Mouse (Mus musculus): ENCODE results near the gene Psen2. TPM values are rescaled to one million over a fixed set of nuclear protein-coding genes. Genes with fewer than 3 reads are reported as not detected.

Psen2 gene
- polyA plus RNA-seq, 1 experiment from 2014 or later, result 17.4 TPM

GRCm38 (mm10) chr1:180268249-180269031 lies 5.2 kb upstream of the Psen2 start:
- Histone ChIP-seq H3K27ac (ENCODE audit: low read length) (no peak overlapping the region), H3K4me3 (ENCODE audit: low read depth, low read length) (no peak overlapping the region), H3K9me3 (ENCODE audit: control insufficient read depth, low read depth, low read length) (no peaks in the 10 kb centered on the region), H3K27me3 (ENCODE audit: control insufficient read depth, insufficient read depth, low read length) (no peaks in the 10 kb centered on the region), H3K9ac (replicated peaks; ENCODE audit: low read depth, low read length) (no peak overlapping the region), H3K36me3 (ENCODE audit: control insufficient read depth, insufficient read depth, low read length) (no peaks in the 10 kb centered on the region), H3K4me1 (ENCODE audit: control insufficient read depth, insufficient read depth, low read length) (peaks cover 7% of the 10 kb centered on the region; the same call in 1 of the 2 replicates), H3K4me2 (replicated peaks; ENCODE audit: low read depth, low read length) (no peak overlapping the region)
- 11% methylated on average over 12 of the region's 12 CpGs for WGBS
- ATAC-seq (ENCODE audit: insufficient number of reproducible peaks, insufficient read depth, low FRiP score, low read depth), result peak; percentile 70

DNA sequence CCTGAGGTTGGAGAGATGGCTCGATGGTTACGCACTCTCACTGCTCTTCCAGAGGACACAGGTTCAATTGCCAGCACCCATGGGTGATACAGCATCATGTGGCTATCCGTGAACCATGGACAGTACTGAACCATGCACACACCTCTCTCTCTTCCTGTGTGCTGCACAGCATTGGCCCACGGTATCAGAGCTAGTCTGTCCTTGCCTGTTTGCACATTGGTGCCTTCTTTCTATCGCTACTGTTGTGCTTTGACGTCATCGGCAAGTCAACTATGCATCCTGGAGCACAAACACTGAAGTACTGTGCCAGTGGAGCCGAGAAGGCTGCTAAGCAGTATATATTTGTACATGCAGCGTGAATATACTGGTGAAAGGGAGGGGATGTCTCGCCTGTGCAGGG lies 3.9 kb upstream of the Psen2 start:
- no peak overlapping the region for H3K27ac ChIP-seq (ENCODE audit: low read length)

DNA sequence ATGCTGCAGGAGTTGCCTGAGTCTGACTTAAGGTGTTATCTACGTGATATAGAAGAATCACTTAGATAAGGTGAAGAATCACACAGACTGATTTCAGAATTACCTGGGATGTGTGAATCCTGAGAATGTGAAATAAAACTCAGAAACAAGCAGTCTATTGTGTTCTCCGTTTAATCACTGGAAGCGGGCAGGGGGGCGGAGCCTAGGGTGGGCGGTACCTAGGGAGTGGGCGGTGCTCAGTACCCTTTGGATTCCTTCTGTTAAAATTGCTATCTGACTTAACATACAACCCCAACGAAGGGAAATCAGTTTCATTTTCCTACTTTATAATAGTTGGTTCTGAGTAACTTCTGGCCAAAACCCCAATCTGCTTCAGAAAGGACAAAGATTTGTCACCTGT lies 2.2 kb upstream of the Psen2 start:
- Histone ChIP-seq H3K27ac (ENCODE audit: low read length) (no peak overlapping the region), H3K4me1 (ENCODE audit: control insufficient read depth, insufficient read depth, low read length) (peaks cover 7% of the 10 kb centered on the region; the same call in 1 of the 2 replicates), H3K9ac (replicated peaks; ENCODE audit: low read depth, low read length) (no peak overlapping the region), H3K4me3 (ENCODE audit: low read depth, low read length) (0 out of 2 replicates have a peak overlapping the region, but pooled peaks have one; percentile 1), H3K36me3 (ENCODE audit: control insufficient read depth, insufficient read depth, low read length) (no peaks in the 10 kb centered on the region), H3K27me3 (ENCODE audit: control insufficient read depth, insufficient read depth, low read length) (no peaks in the 10 kb centered on the region), H3K9me3 (ENCODE audit: control insufficient read depth, low read depth, low read length) (no peaks in the 10 kb centered on the region), H3K4me2 (replicated peaks; ENCODE audit: low read depth, low read length) (peak overlapping the region; percentile 28)
- 13% methylated on average over 7 of the region's 7 CpGs for WGBS
- ATAC-seq (ENCODE audit: insufficient number of reproducible peaks, insufficient read depth, low FRiP score, low read depth), result no peak

More for the DNA sequence above, 3.9 kb upstream of the Psen2 start:
- ATAC-seq (ENCODE audit: insufficient number of reproducible peaks, insufficient read depth, low FRiP score, low read depth), result no peak
- no peak overlapping the region for H3K4me3 ChIP-seq (ENCODE audit: low read depth, low read length)
- WGBS, result 66% methylated on average over 10 of the region's 10 CpGs
- H3K36me3 ChIP-seq (ENCODE audit: control insufficient read depth, insufficient read depth, low read length), result no peaks in the 10 kb centered on the region
- no peaks in the 10 kb centered on the region for H3K27me3 ChIP-seq (ENCODE audit: control insufficient read depth, insufficient read depth, low read length)
- no peak overlapping the region for H3K4me2 ChIP-seq (replicated peaks; ENCODE audit: low read depth, low read length)
- H3K9me3 ChIP-seq (ENCODE audit: control insufficient read depth, low read depth, low read length), result no peaks in the 10 kb centered on the region
- H3K9ac ChIP-seq (replicated peaks; ENCODE audit: low read depth, low read length), result no peak overlapping the region
- peaks cover 7% of the 10 kb centered on the region; the same call in 1 of the 2 replicates for H3K4me1 ChIP-seq (ENCODE audit: control insufficient read depth, insufficient read depth, low read length)

DNA sequence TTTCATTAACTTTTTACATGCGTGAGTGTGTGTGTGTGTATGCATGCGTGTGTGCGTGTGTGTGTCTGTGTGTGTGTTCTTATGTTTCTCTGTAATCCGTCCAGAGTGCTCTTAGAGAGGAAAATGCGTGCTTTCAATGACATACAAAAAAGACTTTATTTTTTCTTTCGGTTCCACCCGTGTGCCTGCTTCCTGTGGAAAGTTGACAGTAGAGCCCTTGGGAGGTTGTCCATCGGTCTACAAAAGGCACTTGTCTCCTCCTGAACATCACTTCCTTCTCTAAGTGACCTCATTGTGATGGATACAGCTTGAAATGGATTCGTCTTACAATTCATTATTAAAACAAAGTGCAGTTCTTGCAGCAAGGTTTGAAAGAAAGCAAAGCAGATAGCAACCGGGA lies 1.6 kb upstream of the Psen2 start:
- H3K4me1 ChIP-seq (ENCODE audit: control insufficient read depth, insufficient read depth, low read length), result peaks cover 7% of the 10 kb centered on the region; the same call in 1 of the 2 replicates
- WGBS, result 60% methylated on average over 10 of the region's 10 CpGs
- ATAC-seq (ENCODE audit: insufficient number of reproducible peaks, insufficient read depth, low FRiP score, low read depth), result no peak

GRCm38 (mm10) chr1:180264389-180264788 lies 1.2 kb upstream of the Psen2 start:
- Histone ChIP-seq H3K27me3 (ENCODE audit: control insufficient read depth, insufficient read depth, low read length) (no peaks in the 10 kb centered on the region), H3K9me3 (ENCODE audit: control insufficient read depth, low read depth, low read length) (no peaks in the 10 kb centered on the region), H3K36me3 (ENCODE audit: control insufficient read depth, insufficient read depth, low read length) (no peaks in the 10 kb centered on the region), H3K4me2 (replicated peaks; ENCODE audit: low read depth, low read length) (no peak overlapping the region), H3K9ac (replicated peaks; ENCODE audit: low read depth, low read length) (no peak overlapping the region), H3K27ac (ENCODE audit: low read length) (no peak overlapping the region), H3K4me1 (ENCODE audit: control insufficient read depth, insufficient read depth, low read length) (peaks cover 7% of the 10 kb centered on the region; the same call in 1 of the 2 replicates), H3K4me3 (ENCODE audit: low read depth, low read length) (no peak overlapping the region)
- WGBS, result 64% methylated on average over 6 of the region's 6 CpGs
- ATAC-seq (ENCODE audit: insufficient number of reproducible peaks, insufficient read depth, low FRiP score, low read depth), result no peak

More for the DNA sequence above, 1.6 kb upstream of the Psen2 start:
- H3K36me3 ChIP-seq (ENCODE audit: control insufficient read depth, insufficient read depth, low read length), result no peaks in the 10 kb centered on the region
- H3K4me2 ChIP-seq (replicated peaks; ENCODE audit: low read depth, low read length), result peak overlapping the region; percentile 28; the same call in 1 of the 2 replicates
- no peaks in the 10 kb centered on the region for H3K9me3 ChIP-seq (ENCODE audit: control insufficient read depth, low read depth, low read length)
- H3K9ac ChIP-seq (replicated peaks; ENCODE audit: low read depth, low read length), result no peak overlapping the region
- no peaks in the 10 kb centered on the region for H3K27me3 ChIP-seq (ENCODE audit: control insufficient read depth, insufficient read depth, low read length)
- H3K4me3 ChIP-seq (ENCODE audit: low read depth, low read length), result 0 out of 2 replicates have a peak overlapping the region, but pooled peaks have one; percentile 1
- no peak overlapping the region for H3K27ac ChIP-seq (ENCODE audit: low read length)

DNA sequence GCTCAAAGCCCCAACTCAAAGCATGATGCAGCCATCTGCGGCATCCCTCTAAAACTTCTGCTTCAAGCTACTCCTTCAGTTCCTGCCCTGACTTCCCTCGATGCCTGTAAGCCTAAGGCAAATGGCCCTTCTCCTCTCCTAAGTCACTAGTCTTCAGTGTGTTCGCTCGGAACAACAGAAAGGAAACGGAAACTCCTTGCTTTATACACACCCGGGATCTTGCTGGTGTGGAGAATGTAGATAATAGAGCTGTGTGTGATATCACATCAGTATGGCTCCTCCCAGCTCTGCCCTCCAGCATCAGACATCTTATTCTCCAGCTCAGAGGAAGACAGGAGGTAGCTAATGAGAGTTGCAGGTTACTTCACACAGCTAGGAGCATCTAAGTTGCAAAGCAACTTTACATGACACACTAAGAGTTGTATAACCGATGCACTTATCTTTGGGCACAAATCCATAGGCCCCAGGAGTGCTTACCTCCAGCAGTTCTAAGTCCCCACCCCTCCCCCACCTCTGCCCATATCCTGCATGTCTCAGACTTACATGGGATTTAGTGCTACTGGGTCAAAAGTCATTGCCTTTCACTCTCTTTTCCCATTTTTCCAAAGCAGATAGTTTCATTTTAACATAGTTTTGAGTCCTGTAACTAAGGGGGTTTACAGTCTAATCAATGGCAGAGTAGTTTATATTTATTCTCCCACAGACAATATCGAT lies 1.2 kb downstream of the Psen2 start:
- Histone ChIP-seq H3K27me3 (ENCODE audit: control insufficient read depth, insufficient read depth, low read length) (no peaks in the 10 kb centered on the region), H3K4me1 (ENCODE audit: control insufficient read depth, insufficient read depth, low read length) (peaks cover 7% of the 10 kb centered on the region; the same call in 1 of the 2 replicates), H3K4me2 (replicated peaks; ENCODE audit: low read depth, low read length) (no peak overlapping the region), H3K9ac (replicated peaks; ENCODE audit: low read depth, low read length) (no peak overlapping the region), H3K27ac (ENCODE audit: low read length) (no peak overlapping the region), H3K4me3 (ENCODE audit: low read depth, low read length) (no peak overlapping the region), H3K36me3 (ENCODE audit: control insufficient read depth, insufficient read depth, low read length) (no peaks in the 10 kb centered on the region), H3K9me3 (ENCODE audit: control insufficient read depth, low read depth, low read length) (no peaks in the 10 kb centered on the region)
- ATAC-seq (ENCODE audit: insufficient number of reproducible peaks, insufficient read depth, low FRiP score, low read depth), result no peak
- WGBS, result 65% methylated on average over 8 of the region's 8 CpGs

DNA sequence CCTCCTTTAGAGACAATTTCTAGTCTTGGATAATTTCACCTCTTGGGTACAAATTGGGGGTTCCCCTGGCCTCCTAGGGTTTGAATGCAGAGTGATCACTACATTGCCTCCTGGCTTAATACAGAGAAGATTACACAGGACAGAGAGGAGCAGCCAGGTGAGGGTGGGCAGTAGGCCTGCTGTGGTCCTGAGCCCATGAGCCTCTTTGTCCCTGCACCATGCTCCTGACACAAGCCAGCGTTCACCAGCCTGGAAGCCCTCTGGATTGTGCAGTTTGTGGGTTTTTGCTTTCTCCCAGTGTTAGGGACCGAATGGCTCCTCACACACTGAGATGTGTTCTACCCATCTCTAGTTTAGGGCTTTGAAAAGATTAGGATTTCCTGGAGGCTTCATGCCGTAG lies 1.8 kb downstream of the Psen2 start:
- ATAC-seq (ENCODE audit: insufficient number of reproducible peaks, insufficient read depth, low FRiP score, low read depth), result no peak
- Histone ChIP-seq H3K4me2 (replicated peaks; ENCODE audit: low read depth, low read length) (no peak overlapping the region), H3K4me3 (ENCODE audit: low read depth, low read length) (no peak overlapping the region), H3K9me3 (ENCODE audit: control insufficient read depth, low read depth, low read length) (no peaks in the 10 kb centered on the region), H3K4me1 (ENCODE audit: control insufficient read depth, insufficient read depth, low read length) (peaks cover 7% of the 10 kb centered on the region; the same call in 1 of the 2 replicates), H3K36me3 (ENCODE audit: control insufficient read depth, insufficient read depth, low read length) (no peaks in the 10 kb centered on the region), H3K27me3 (ENCODE audit: control insufficient read depth, insufficient read depth, low read length) (no peaks in the 10 kb centered on the region), H3K27ac (ENCODE audit: low read length) (no peak overlapping the region), H3K9ac (replicated peaks; ENCODE audit: low read depth, low read length) (no peak overlapping the region)
- 85% methylated on average over 3 of the region's 3 CpGs for WGBS

DNA sequence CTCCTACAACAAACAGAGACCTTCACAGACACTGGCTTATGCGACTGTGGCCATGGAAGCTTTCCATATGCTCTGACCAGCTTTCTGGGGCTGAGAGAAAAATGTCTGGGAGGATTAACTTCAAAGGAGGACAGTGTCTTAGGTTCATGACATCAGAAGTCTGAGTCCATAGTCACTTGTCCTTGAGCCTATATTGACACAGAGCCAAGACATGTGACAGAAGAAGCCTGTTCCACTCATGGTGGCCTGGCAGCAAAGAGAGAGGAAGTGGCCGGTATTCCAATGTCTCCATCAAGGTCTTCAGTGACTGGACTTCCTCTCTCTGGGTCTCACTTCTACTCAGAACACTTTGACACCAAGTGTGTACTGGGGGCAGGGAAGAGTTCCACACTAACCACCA lies 2.4 kb downstream of the Psen2 start:
- ATAC-seq (ENCODE audit: insufficient number of reproducible peaks, insufficient read depth, low FRiP score, low read depth), result no peak
- 56% methylated on average over 2 of the region's 2 CpGs for WGBS
- no peak overlapping the region for H3K4me2 ChIP-seq (replicated peaks; ENCODE audit: low read depth, low read length)

More for the DNA sequence above, 2.4 kb downstream of the Psen2 start:
- Histone ChIP-seq H3K27ac (ENCODE audit: low read length) (no peak overlapping the region), H3K4me3 (ENCODE audit: low read depth, low read length) (no peak overlapping the region), H3K4me1 (ENCODE audit: control insufficient read depth, insufficient read depth, low read length) (peaks cover 7% of the 10 kb centered on the region; the same call in 1 of the 2 replicates), H3K27me3 (ENCODE audit: control insufficient read depth, insufficient read depth, low read length) (no peaks in the 10 kb centered on the region), H3K9me3 (ENCODE audit: control insufficient read depth, low read depth, low read length) (no peaks in the 10 kb centered on the region), H3K36me3 (ENCODE audit: control insufficient read depth, insufficient read depth, low read length) (no peaks in the 10 kb centered on the region), H3K9ac (replicated peaks; ENCODE audit: low read depth, low read length) (no peak overlapping the region)
